Mouse (Mus musculus): ENCODE measurements at regions not wholly inside any gene's neighbourhood (a gene's known extent, or its start where the extent isn't known, plus 50 kb on each side); places are given as distances from the start of the nearest gene placed in this dataset.
A peak's percentile ranks its signal among the peaks of the same experiment; 100 is the strongest.

DNA sequence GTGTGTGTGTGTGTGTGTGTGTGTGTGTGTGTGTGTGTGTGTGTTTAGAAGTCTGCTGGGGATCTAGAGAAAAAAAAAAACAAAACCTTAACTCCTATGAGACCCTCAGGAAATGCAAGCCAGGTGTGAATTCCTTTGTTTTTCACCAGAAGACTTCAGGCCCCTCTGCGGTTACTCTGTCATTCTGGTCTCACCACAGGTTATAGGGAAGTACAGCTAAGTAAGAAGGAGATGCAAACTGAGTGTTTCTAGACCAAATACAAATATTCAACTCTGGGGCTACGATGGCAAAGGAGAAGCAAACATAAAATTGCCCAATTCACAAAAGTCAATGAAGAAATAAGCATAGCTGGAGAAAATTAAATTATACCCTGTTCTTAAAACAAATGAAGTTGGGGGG lies 54.9 kb upstream of the Basp1 start:
- Histone ChIP-seq H3K36me3 (ENCODE audit: control insufficient read depth, insufficient read depth, low read length) (no peaks in the 10 kb centered on the region), H3K4me1 (ENCODE audit: control insufficient read depth in 2 of 2, insufficient read depth in 2 of 2, low read length in 2 of 2) (no peaks in the 10 kb centered on the region), H3K4me2 (ENCODE audit: low read length) (no peak overlapping the region), H3K27ac (replicated peaks in 1 of 2; ENCODE audit: control insufficient read depth in 1 of 2, insufficient read depth in 1 of 2, low read depth in 2 of 2, low read length in 2 of 2) (no peak overlapping the region), H3K9ac (ENCODE audit: low read length) (no peak overlapping the region), H3K27me3 (ENCODE audit: control insufficient read depth, insufficient read depth, low read length) (no peaks in the 10 kb centered on the region), H3K9me3 (ENCODE audit: control insufficient read depth, low read length) (no peaks in the 10 kb centered on the region), H3K4me3 (ENCODE audit: control insufficient read depth in 1 of 2, insufficient read depth in 1 of 2, low read depth in 1 of 2, low read length in 2 of 2) (no peak overlapping the region)
- WGBS = 77% methylated on average over 2 of the region's 2 CpGs
- ATAC-seq (ENCODE audit: insufficient number of reproducible peaks, insufficient read depth, low FRiP score, low read depth) = no peak

DNA sequence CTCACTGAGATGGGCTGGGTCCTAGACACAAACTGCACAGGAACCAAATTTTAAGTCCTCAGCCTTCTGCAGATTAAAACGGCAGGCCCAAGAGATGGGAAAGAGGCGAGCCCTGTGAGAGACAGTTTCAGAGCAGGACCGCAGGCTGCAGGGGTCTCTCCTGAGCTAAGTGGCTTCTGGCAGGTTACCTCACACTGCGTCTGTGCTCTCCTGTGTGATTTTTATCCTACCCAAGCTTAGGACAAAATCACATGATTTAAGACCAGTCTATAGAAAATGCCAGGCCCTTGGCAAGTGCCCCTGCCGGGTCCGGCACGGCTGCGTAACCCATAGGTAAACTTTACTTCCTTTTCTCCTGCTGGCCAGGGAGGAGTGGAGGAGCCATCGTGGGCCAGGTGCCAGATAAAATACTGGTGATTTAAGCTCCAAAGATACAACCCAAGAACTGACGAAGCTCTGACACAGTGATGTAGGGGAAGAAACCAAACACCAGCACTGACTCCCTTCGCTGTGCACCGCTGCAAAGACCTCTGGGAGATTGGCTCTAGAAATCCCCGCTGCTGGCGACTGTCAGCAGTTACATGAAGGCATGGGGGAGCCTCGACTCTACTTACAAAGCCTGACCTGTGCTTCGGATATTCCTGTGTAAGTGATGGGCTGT lies 55.8 kb upstream of the Basp1 start:
- Histone ChIP-seq H3K4me1 (ENCODE audit: control insufficient read depth in 2 of 2, insufficient read depth in 2 of 2, low read length in 2 of 2) (no peaks in the 10 kb centered on the region), H3K9me3 (ENCODE audit: control insufficient read depth, low read length) (no peaks in the 10 kb centered on the region), H3K36me3 (ENCODE audit: control insufficient read depth, insufficient read depth, low read length) (no peaks in the 10 kb centered on the region), H3K27ac (replicated peaks in 1 of 2; ENCODE audit: control insufficient read depth in 1 of 2, insufficient read depth in 1 of 2, low read depth in 2 of 2, low read length in 2 of 2) (no peak overlapping the region), H3K4me2 (ENCODE audit: low read length) (peak overlapping the region; percentile 29; the same call in 1 of the 2 replicates), H3K4me3 (ENCODE audit: control insufficient read depth in 1 of 2, insufficient read depth in 1 of 2, low read depth in 1 of 2, low read length in 2 of 2) (no peak overlapping the region), H3K9ac (ENCODE audit: low read length) (no peak overlapping the region), H3K27me3 (ENCODE audit: control insufficient read depth, insufficient read depth, low read length) (no peaks in the 10 kb centered on the region)
- no peak for ATAC-seq (ENCODE audit: insufficient number of reproducible peaks, insufficient read depth, low FRiP score, low read depth)
- 55% methylated on average over 16 of the region's 16 CpGs for WGBS

DNA sequence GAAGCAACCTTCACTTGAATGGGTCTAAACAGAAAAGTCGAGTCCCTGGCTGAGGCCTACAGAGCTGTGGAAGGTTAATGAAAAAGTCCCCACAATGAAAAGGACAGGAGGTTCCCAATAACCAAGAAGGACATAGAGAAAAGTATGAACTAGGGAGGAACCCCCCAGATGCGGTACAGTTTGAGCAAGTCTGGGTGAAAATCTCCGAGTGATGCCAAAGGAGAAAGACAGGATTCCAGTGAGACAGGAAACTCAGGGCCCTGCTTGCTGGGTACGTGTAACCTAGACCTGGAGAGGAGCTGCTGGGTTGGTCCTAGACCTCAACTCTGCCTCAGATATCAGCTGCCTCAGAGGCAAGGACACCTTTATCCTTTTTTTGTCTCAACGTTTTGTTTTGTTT lies 57.8 kb upstream of the Basp1 start:
- no peaks in the 10 kb centered on the region for H3K27me3 ChIP-seq (ENCODE audit: control insufficient read depth, insufficient read depth, low read length)
- H3K4me2 ChIP-seq (ENCODE audit: low read length) = no peak overlapping the region
- no peaks in the 10 kb centered on the region for H3K4me1 ChIP-seq (ENCODE audit: control insufficient read depth in 2 of 2, insufficient read depth in 2 of 2, low read length in 2 of 2)
- ATAC-seq (ENCODE audit: insufficient number of reproducible peaks, insufficient read depth, low FRiP score, low read depth) = no peak
- H3K4me3 ChIP-seq (ENCODE audit: control insufficient read depth in 1 of 2, insufficient read depth in 1 of 2, low read depth in 1 of 2, low read length in 2 of 2) = no peak overlapping the region
- no peaks in the 10 kb centered on the region for H3K9me3 ChIP-seq (ENCODE audit: control insufficient read depth, low read length)
- H3K27ac ChIP-seq (replicated peaks in 1 of 2; ENCODE audit: control insufficient read depth in 1 of 2, insufficient read depth in 1 of 2, low read depth in 2 of 2, low read length in 2 of 2) = no peak overlapping the region
- no peaks in the 10 kb centered on the region for H3K36me3 ChIP-seq (ENCODE audit: control insufficient read depth, insufficient read depth, low read length)
- 74% methylated on average over 5 of the region's 5 CpGs for WGBS
- no peak overlapping the region for H3K9ac ChIP-seq (ENCODE audit: low read length)

DNA sequence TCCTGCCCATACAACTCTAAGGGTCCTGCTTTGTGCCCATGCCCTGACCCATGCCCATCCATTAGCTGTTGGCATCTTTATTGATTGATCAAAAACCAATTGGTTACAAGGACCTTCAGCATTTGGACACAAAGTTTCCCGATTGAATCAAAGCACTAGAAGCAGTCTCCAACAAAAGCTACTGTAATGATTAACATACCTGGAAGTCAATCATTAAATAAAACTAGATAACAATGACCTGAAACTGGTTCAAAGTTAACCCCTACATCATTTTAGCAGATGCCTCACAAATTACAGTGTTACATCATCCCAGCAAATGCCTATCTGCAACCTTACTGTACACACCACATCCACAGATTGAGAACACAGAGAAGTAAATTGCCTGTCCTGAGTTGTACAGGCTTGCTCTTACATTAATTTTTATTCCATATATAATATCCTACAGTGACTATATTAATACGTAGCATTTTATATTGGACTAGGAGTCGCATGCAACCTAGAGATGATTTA lies 59.7 kb upstream of the Basp1 start:
- no peaks in the 10 kb centered on the region for H3K9me3 ChIP-seq (ENCODE audit: control insufficient read depth, low read length)
- no peaks in the 10 kb centered on the region for H3K4me1 ChIP-seq (ENCODE audit: control insufficient read depth in 2 of 2, insufficient read depth in 2 of 2, low read length in 2 of 2)
- no peaks in the 10 kb centered on the region for H3K27me3 ChIP-seq (ENCODE audit: control insufficient read depth, insufficient read depth, low read length)
- ATAC-seq (ENCODE audit: insufficient number of reproducible peaks, insufficient read depth, low FRiP score, low read depth) = no peak
- WGBS = 83% methylated on average over 3 of the region's 3 CpGs
- no peak overlapping the region for H3K9ac ChIP-seq (ENCODE audit: low read length)
- no peaks in the 10 kb centered on the region for H3K36me3 ChIP-seq (ENCODE audit: control insufficient read depth, insufficient read depth, low read length)
- H3K27ac ChIP-seq (replicated peaks in 1 of 2; ENCODE audit: control insufficient read depth in 1 of 2, insufficient read depth in 1 of 2, low read depth in 2 of 2, low read length in 2 of 2) = no peak overlapping the region
- no peak overlapping the region for H3K4me2 ChIP-seq (ENCODE audit: low read length)
- no peak overlapping the region for H3K4me3 ChIP-seq (ENCODE audit: control insufficient read depth in 1 of 2, insufficient read depth in 1 of 2, low read depth in 1 of 2, low read length in 2 of 2)

DNA sequence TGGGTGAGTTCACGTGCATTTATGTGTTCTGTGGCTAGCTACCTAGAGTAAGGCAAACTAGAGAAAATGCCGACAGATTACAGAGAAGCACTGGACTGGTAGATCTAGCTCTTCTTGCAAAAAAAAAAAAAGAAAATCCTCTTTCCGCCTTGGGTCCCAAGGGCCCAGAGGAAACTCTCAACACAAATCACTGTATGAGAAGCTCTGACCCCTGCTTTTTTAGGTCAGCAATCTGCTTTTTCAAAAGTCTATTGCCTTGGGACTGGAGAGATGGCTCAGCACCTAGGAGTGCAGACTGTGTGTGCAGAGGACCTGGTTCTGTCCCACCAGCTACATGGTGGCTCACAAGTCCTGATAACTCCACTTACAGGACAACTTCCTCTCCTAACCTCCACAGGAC lies 60.5 kb upstream of the Basp1 start:
- no peak overlapping the region for H3K4me2 ChIP-seq (ENCODE audit: low read length)
- H3K27ac ChIP-seq (replicated peaks in 1 of 2; ENCODE audit: control insufficient read depth in 1 of 2, insufficient read depth in 1 of 2, low read depth in 2 of 2, low read length in 2 of 2) = no peak overlapping the region
- no peaks in the 10 kb centered on the region for H3K9me3 ChIP-seq (ENCODE audit: control insufficient read depth, low read length)
- no peaks in the 10 kb centered on the region for H3K4me1 ChIP-seq (ENCODE audit: control insufficient read depth in 2 of 2, insufficient read depth in 2 of 2, low read length in 2 of 2)
- ATAC-seq (ENCODE audit: insufficient number of reproducible peaks, insufficient read depth, low FRiP score, low read depth) = no peak
- no peak overlapping the region for H3K4me3 ChIP-seq (ENCODE audit: control insufficient read depth in 1 of 2, insufficient read depth in 1 of 2, low read depth in 1 of 2, low read length in 2 of 2)
- no peaks in the 10 kb centered on the region for H3K27me3 ChIP-seq (ENCODE audit: control insufficient read depth, insufficient read depth, low read length)
- H3K9ac ChIP-seq (ENCODE audit: low read length) = no peak overlapping the region
- 75% methylated on average over 3 of the region's 3 CpGs for WGBS
- no peaks in the 10 kb centered on the region for H3K36me3 ChIP-seq (ENCODE audit: control insufficient read depth, insufficient read depth, low read length)

DNA sequence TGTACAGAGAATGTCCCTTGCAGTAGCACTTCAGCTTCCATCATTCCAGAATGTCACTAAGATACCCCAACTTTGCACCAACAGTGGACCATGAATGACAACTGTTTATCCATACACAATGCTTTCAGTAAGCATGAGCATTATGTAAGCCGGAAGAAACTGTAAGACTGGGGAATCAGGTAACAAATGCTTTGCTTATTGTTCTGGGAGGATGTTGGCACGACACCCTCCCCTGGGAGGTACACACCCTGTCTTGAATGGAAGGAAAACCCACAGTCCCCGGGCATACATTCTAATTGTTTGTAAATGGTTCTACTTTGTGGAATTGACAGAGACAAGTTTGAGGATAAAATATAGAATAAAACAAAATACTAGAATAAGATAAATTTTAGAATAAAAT lies 69.0 kb upstream of the Basp1 start:
- Histone ChIP-seq H3K4me2 (ENCODE audit: low read length) (no peak overlapping the region), H3K36me3 (ENCODE audit: control insufficient read depth, insufficient read depth, low read length) (no peaks in the 10 kb centered on the region), H3K4me1 (ENCODE audit: control insufficient read depth in 2 of 2, insufficient read depth in 2 of 2, low read length in 2 of 2) (no peaks in the 10 kb centered on the region), H3K9ac (ENCODE audit: low read length) (no peak overlapping the region), H3K4me3 (ENCODE audit: control insufficient read depth in 1 of 2, insufficient read depth in 1 of 2, low read depth in 1 of 2, low read length in 2 of 2) (no peak overlapping the region), H3K27ac (replicated peaks in 1 of 2; ENCODE audit: control insufficient read depth in 1 of 2, insufficient read depth in 1 of 2, low read depth in 2 of 2, low read length in 2 of 2) (no peak overlapping the region), H3K27me3 (ENCODE audit: control insufficient read depth, insufficient read depth, low read length) (no peaks in the 10 kb centered on the region), H3K9me3 (ENCODE audit: control insufficient read depth, low read length) (no peaks in the 10 kb centered on the region)
- no peak for ATAC-seq (ENCODE audit: insufficient number of reproducible peaks, insufficient read depth, low FRiP score, low read depth)
- 59% methylated on average over 3 of the region's 3 CpGs for WGBS

DNA sequence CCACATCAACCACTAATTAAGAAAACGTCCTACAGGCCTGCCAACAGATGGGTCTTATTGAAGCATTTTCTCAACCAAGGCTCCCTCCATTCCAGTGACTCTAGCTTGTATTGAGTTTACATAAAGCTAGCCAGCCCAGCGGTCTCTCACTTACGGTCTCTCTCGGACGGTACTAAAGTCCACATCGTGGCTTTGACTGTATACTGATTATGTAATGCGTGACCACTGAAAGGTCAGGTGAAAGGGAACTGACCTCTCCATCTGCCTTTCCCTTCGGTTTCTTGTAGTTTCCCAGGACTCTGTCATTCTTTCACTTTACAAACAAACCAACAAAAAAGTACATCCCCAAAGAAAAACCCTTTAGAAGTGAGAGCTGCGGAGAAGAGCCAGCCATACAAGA lies 71.8 kb upstream of the Basp1 start:
- no peaks in the 10 kb centered on the region for H3K27me3 ChIP-seq (ENCODE audit: control insufficient read depth, insufficient read depth, low read length)
- H3K36me3 ChIP-seq (ENCODE audit: control insufficient read depth, insufficient read depth, low read length) = no peaks in the 10 kb centered on the region
- H3K9ac ChIP-seq (ENCODE audit: low read length) = no peak overlapping the region
- no peaks in the 10 kb centered on the region for H3K9me3 ChIP-seq (ENCODE audit: control insufficient read depth, low read length)
- no peak overlapping the region for H3K4me3 ChIP-seq (ENCODE audit: control insufficient read depth in 1 of 2, insufficient read depth in 1 of 2, low read depth in 1 of 2, low read length in 2 of 2)
- 78% methylated on average over 9 of the region's 9 CpGs for WGBS
- H3K27ac ChIP-seq (replicated peaks in 1 of 2; ENCODE audit: control insufficient read depth in 1 of 2, insufficient read depth in 1 of 2, low read depth in 2 of 2, low read length in 2 of 2) = no peak overlapping the region
- H3K4me1 ChIP-seq (ENCODE audit: control insufficient read depth in 2 of 2, insufficient read depth in 2 of 2, low read length in 2 of 2) = no peaks in the 10 kb centered on the region
- ATAC-seq (ENCODE audit: insufficient number of reproducible peaks, insufficient read depth, low FRiP score, low read depth) = no peak
- H3K4me2 ChIP-seq (ENCODE audit: low read length) = no peak overlapping the region

DNA sequence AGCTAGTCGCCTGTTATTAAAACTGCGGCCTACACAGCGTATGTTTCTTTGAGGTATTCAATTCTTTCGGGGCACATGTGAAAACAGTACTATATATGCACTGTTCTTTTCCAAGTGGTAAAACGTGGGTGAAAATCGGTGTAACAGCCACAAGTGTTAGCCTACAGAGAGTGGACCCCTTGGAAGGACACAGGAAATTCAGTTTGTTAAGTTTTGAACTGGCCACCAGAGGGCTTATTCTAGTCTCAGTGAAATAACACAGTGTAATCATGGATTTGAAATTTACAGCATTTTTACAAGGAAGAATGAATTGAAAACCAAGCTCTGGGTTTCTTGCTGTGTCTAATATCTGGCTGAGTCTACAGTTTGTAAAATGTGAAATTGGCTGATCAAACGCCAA lies 72.6 kb upstream of the Basp1 start:
- Histone ChIP-seq H3K4me1 (ENCODE audit: control insufficient read depth in 2 of 2, insufficient read depth in 2 of 2, low read length in 2 of 2) (no peaks in the 10 kb centered on the region), H3K27me3 (ENCODE audit: control insufficient read depth, insufficient read depth, low read length) (no peaks in the 10 kb centered on the region), H3K4me3 (ENCODE audit: control insufficient read depth in 1 of 2, insufficient read depth in 1 of 2, low read depth in 1 of 2, low read length in 2 of 2) (no peak overlapping the region), H3K9me3 (ENCODE audit: control insufficient read depth, low read length) (no peaks in the 10 kb centered on the region), H3K4me2 (ENCODE audit: low read length) (no peak overlapping the region), H3K9ac (ENCODE audit: low read length) (no peak overlapping the region), H3K27ac (replicated peaks in 1 of 2; ENCODE audit: control insufficient read depth in 1 of 2, insufficient read depth in 1 of 2, low read depth in 2 of 2, low read length in 2 of 2) (no peak overlapping the region), H3K36me3 (ENCODE audit: control insufficient read depth, insufficient read depth, low read length) (no peaks in the 10 kb centered on the region)
- 80% methylated on average over 7 of the region's 7 CpGs for WGBS
- no peak for ATAC-seq (ENCODE audit: insufficient number of reproducible peaks, insufficient read depth, low FRiP score, low read depth)
